Mouse (Mus musculus) left cerebral cortex, adult 18-20 months (tissue): Measurements from ENCODE around the gene Tbc1d10b. TPM values are rescaled to one million over a fixed set of nuclear protein-coding genes. Genes with fewer than 3 reads are reported as not detected.

Experiments
- DNase-seq, 2 experiments: peaks; one replicate each; pipeline ENCODE4 v3.0.0; 2021 to 2022; ENCODE audit warnings: low spot score in 2 of 2, mixed read lengths in 1 of 2
- total RNA-seq, 2 experiments: library from RNA; stranded (reverse); gene quantifications; 2 replicates each; pipeline ENCODE4 v1.2.3; 2021

Tbc1d10b gene
- total RNA-seq, 2 experiments from 2014 or later, result 90.8 to 94.1 TPM

- DNase-seq, result no peak
Measured at GRCm38 (mm10) chr7:127164002-127164401, 44.3 kb downstream of the Tbc1d10b start.

GRCm38 (mm10) chr7:127162546-127162945, 45.7 kb downstream of the Tbc1d10b start:
- no peak for DNase-seq

GRCm38 (mm10) chr7:127157548-127157947, 50.7 kb downstream of the Tbc1d10b start:
- DNase-seq, result no peak

- DNase-seq, result no peak
Measured at GRCm38 (mm10) chr7:127153477-127153876, 54.8 kb downstream of the Tbc1d10b start.

GRCm38 (mm10) chr7:127152464-127152863, 55.8 kb downstream of the Tbc1d10b start:
- DNase-seq, result no peak

DNA sequence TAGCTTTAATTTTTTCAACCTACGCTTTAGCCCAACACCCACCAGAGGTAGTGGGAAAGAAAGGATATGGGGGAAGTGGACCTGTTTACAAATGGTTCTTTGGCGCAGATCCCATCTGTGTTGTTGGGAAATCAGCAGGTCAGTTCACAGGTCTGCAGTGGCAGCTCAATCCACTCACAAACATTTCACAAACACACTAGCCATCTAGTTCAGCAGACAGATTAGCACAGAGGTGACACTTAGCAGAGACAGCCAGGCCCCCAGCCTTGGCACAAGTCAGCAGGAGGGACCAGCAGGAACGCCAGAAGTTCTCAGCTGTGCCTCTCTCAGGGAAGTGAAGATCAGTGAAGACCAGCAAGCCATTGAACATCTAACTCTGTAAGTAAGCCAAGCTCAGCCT, 60.4 kb downstream of the Tbc1d10b start:
- no peak for DNase-seq

Other genes starting within 250 kb of the Tbc1d10b start
- gene Cdipt, start 232.6 kb downstream of the Tbc1d10b start, total RNA-seq, result 100 to 1,000 TPM; 171 to 180 TPM
- under 1 TPM in 1 of 2 experiments, not detected in 1; 0.45 TPM for gene Cdiptos, start 232.4 kb downstream of the Tbc1d10b start, total RNA-seq
- 1 to 10 TPM; 8.6 to 9.5 TPM for gene Mvp, start 193.8 kb downstream of the Tbc1d10b start, total RNA-seq
- gene Pagr1b, start 192.0 kb downstream of the Tbc1d10b start, total RNA-seq, result not detected
- 10 to 100 TPM; 18.7 to 35.6 TPM for gene Pagr1a, start 191.1 kb downstream of the Tbc1d10b start, total RNA-seq
- gene Gm42742, start 187.4 kb downstream of the Tbc1d10b start, total RNA-seq, result 10 to 100 TPM; 45.7 to 55.3 TPM
- 100 to 1,000 TPM; 202 to 211 TPM for gene Prrt2, start 187.3 kb downstream of the Tbc1d10b start, total RNA-seq
- gene Maz, start 181.4 kb downstream of the Tbc1d10b start, total RNA-seq, result 100 to 1,000 TPM; 205 to 207 TPM
- gene Kif22, start 166.0 kb downstream of the Tbc1d10b start, total RNA-seq, result 1 to 10 TPM; 3.6 to 5.7 TPM
- gene Zg16, start 121.1 kb downstream of the Tbc1d10b start, total RNA-seq, result not detected
- 1 to 10 TPM; 1.1 to 1.6 TPM for gene AI467606, start 117.1 kb downstream of the Tbc1d10b start, total RNA-seq
- gene Qprt, start 86.2 kb downstream of the Tbc1d10b start, total RNA-seq, result under 1 TPM; 0.54 to 0.63 TPM
- gene Spn, start 70.6 kb downstream of the Tbc1d10b start, total RNA-seq, result under 1 TPM; 0.09 to 0.16 TPM
- gene Cd2bp2, start 12.4 kb downstream of the Tbc1d10b start, total RNA-seq, result 10 to 100 TPM; 88.0 to 90.2 TPM
- 1 to 10 TPM; 2.1 to 3.0 TPM for gene Mylpf, start 422 bp upstream of the Tbc1d10b start, total RNA-seq
- gene Zfp553, start 24.6 kb upstream of the Tbc1d10b start, total RNA-seq, result 10 to 100 TPM; 21.3 to 22.1 TPM
- 1 to 10 TPM; 4.4 to 4.5 TPM for gene Sept1, start 24.7 kb upstream of the Tbc1d10b start, total RNA-seq
- gene Zfp771, start 35.8 kb upstream of the Tbc1d10b start, total RNA-seq, result 10 to 100 TPM; 55.2 to 57.9 TPM
- gene Dctpp1, start 52.2 kb upstream of the Tbc1d10b start, total RNA-seq, result 10 to 100 TPM; 20.8 to 23.2 TPM
- gene Sephs2, start 65.6 kb upstream of the Tbc1d10b start, total RNA-seq, result 10 to 100 TPM; 33.4 to 35.8 TPM
- under 1 TPM; 0.42 to 0.86 TPM for gene Itgal, start 87.8 kb upstream of the Tbc1d10b start, total RNA-seq
- 10 to 100 TPM; 13.7 to 14.5 TPM for gene Zfp768, start 137.1 kb upstream of the Tbc1d10b start, total RNA-seq
- gene Zfp747, start 167.6 kb upstream of the Tbc1d10b start, total RNA-seq, result 1 to 10 TPM; 6.6 to 7.4 TPM
- gene 9130019O22Rik, start 178.7 kb upstream of the Tbc1d10b start, total RNA-seq, result 1 to 10 TPM; 3.9 to 4.8 TPM
- gene E430018J23Rik, start 185.2 kb upstream of the Tbc1d10b start, total RNA-seq, result 1 to 10 TPM; 7.4 to 7.6 TPM
- 1 to 10 TPM; 4.3 to 4.8 TPM for gene Zfp764, start 198.4 kb upstream of the Tbc1d10b start, total RNA-seq
- gene Zfp688, start 213.6 kb upstream of the Tbc1d10b start, total RNA-seq, result 10 to 100 TPM; 12.7 to 15.7 TPM
- 1 to 10 TPM; 5.4 to 6.2 TPM for gene Zfp689, start 240.7 kb upstream of the Tbc1d10b start, total RNA-seq